Mouse (Mus musculus) retina, embryonic 14.5 days (tissue): ENCODE results near the gene Kcnb1.
A peak's percentile ranks its signal among the peaks of the same experiment; 100 is the strongest.
"Not testable (repeated sequence)": the region's sequence is repeated elsewhere in the genome, so short reads cannot be mapped to it uniquely, and the experiment has no call there.

Experiments used
- DNase-seq: peaks from one replicate; pipeline ENCODE4 v3.0.0-alpha.2; 2015; ENCODE audit warnings: low spot score

The Kcnb1 gene

GRCm38 (mm10) chr2:167204686-167205085 lies 14.7 kb upstream of the Kcnb1 start:
- not testable (repeated sequence) for DNase-seq

GRCm38 (mm10) chr2:167203505-167204166 lies 13.7 kb upstream of the Kcnb1 start:
- peak; percentile 47 for DNase-seq

GRCm38 (mm10) chr2:167201463-167202291 lies 11.7 kb upstream of the Kcnb1 start:
- DNase-seq = peak; percentile 75

GRCm38 (mm10) chr2:167198660-167199427 lies 8.9 kb upstream of the Kcnb1 start:
- no peak for DNase-seq

- no peak for DNase-seq
Measured at GRCm38 (mm10) chr2:167193361-167193760, 3.4 kb upstream of the Kcnb1 start.

- peak; percentile 57 for DNase-seq
Measured at GRCm38 (mm10) chr2:167189291-167190075, 472 bp downstream of the Kcnb1 start.

GRCm38 (mm10) chr2:167188315-167189207 lies 1.4 kb downstream of the Kcnb1 start:
- peak; percentile 76 for DNase-seq

GRCm38 (mm10) chr2:167187119-167187518 lies 2.8 kb downstream of the Kcnb1 start:
- no peak for DNase-seq

- no peak for DNase-seq
Measured at GRCm38 (mm10) chr2:167186544-167186943, 3.4 kb downstream of the Kcnb1 start.

- DNase-seq = no peak
Measured at GRCm38 (mm10) chr2:167186003-167186402, 4.0 kb downstream of the Kcnb1 start.

GRCm38 (mm10) chr2:167185432-167185831 lies 4.5 kb downstream of the Kcnb1 start:
- no peak for DNase-seq

- no peak for DNase-seq
Measured at GRCm38 (mm10) chr2:167181662-167182389, 8.1 kb downstream of the Kcnb1 start.

- no peak for DNase-seq
Measured at GRCm38 (mm10) chr2:167181096-167181495, 8.9 kb downstream of the Kcnb1 start.

- no peak for DNase-seq
Measured at GRCm38 (mm10) chr2:167179301-167179700, 10.7 kb downstream of the Kcnb1 start.

GRCm38 (mm10) chr2:167177231-167177641 lies 12.7 kb downstream of the Kcnb1 start:
- no peak for DNase-seq

- DNase-seq = no peak
Measured at GRCm38 (mm10) chr2:167175284-167175683, 14.7 kb downstream of the Kcnb1 start.

GRCm38 (mm10) chr2:167173051-167173875 lies 16.7 kb downstream of the Kcnb1 start:
- no peak for DNase-seq

GRCm38 (mm10) chr2:167167515-167168212 lies 22.3 kb downstream of the Kcnb1 start:
- no peak for DNase-seq
